Mouse (Mus musculus): Measurements from ENCODE around the gene Smndc1. TPM values are rescaled to one million over a fixed set of nuclear protein-coding genes. Genes with fewer than 3 reads are reported as not detected.

The Smndc1 gene
- polyA plus RNA-seq, 1 experiment from 2014 or later = 43.5 TPM

GRCm38 (mm10) chr19:53366057-53366775 lies 24.2 kb downstream of the Smndc1 start:
- Histone ChIP-seq H3K4me3 (ENCODE audit: low read depth, low read length) (no peak overlapping the region), H3K27ac (ENCODE audit: low read length) (no peak overlapping the region; the same call in 1 of the 2 replicates), H3K36me3 (ENCODE audit: control insufficient read depth, insufficient read depth, low read length) (peaks cover under 1% of the 10 kb centered on the region; the same call in 1 of the 2 replicates), H3K4me1 (ENCODE audit: control insufficient read depth, insufficient read depth, low read length) (peaks cover 28% of the 10 kb centered on the region), H3K9ac (replicated peaks; ENCODE audit: low read depth, low read length) (no peak overlapping the region), H3K9me3 (ENCODE audit: control insufficient read depth, low read depth, low read length) (no peaks in the 10 kb centered on the region), H3K4me2 (replicated peaks; ENCODE audit: low read depth, low read length) (no peak overlapping the region), H3K27me3 (ENCODE audit: control insufficient read depth, insufficient read depth, low read length) (no peaks in the 10 kb centered on the region)
- 68% methylated on average over 11 of the region's 11 CpGs for WGBS
- no peak for ATAC-seq (ENCODE audit: insufficient number of reproducible peaks, insufficient read depth, low FRiP score, low read depth)

GRCm38 (mm10) chr19:53364963-53365362 lies 25.4 kb downstream of the Smndc1 start:
- Histone ChIP-seq H3K27ac (ENCODE audit: low read length) (peak overlapping the region; percentile 81), H3K9me3 (ENCODE audit: control insufficient read depth, low read depth, low read length) (no peaks in the 10 kb centered on the region), H3K4me2 (replicated peaks; ENCODE audit: low read depth, low read length) (peak overlapping the region; percentile 34), H3K4me1 (ENCODE audit: control insufficient read depth, insufficient read depth, low read length) (peaks cover 27% of the 10 kb centered on the region), H3K36me3 (ENCODE audit: control insufficient read depth, insufficient read depth, low read length) (no peaks in the 10 kb centered on the region), H3K27me3 (ENCODE audit: control insufficient read depth, insufficient read depth, low read length) (no peaks in the 10 kb centered on the region), H3K9ac (replicated peaks; ENCODE audit: low read depth, low read length) (no peak overlapping the region), H3K4me3 (ENCODE audit: low read depth, low read length) (0 out of 2 replicates have a peak overlapping the region, but pooled peaks have one; percentile 9)
- ATAC-seq (ENCODE audit: insufficient number of reproducible peaks, insufficient read depth, low FRiP score, low read depth) = peak; percentile 86
- WGBS = 17% methylated on average over 9 of the region's 9 CpGs

GRCm38 (mm10) chr19:53364551-53364950 lies 25.8 kb downstream of the Smndc1 start:
- Histone ChIP-seq H3K27ac (ENCODE audit: low read length) (peak overlapping the region; percentile 18; the same call in 1 of the 2 replicates), H3K4me1 (ENCODE audit: control insufficient read depth, insufficient read depth, low read length) (peaks cover 30% of the 10 kb centered on the region), H3K4me3 (ENCODE audit: low read depth, low read length) (no peak overlapping the region), H3K27me3 (ENCODE audit: control insufficient read depth, insufficient read depth, low read length) (no peaks in the 10 kb centered on the region), H3K9me3 (ENCODE audit: control insufficient read depth, low read depth, low read length) (no peaks in the 10 kb centered on the region), H3K36me3 (ENCODE audit: control insufficient read depth, insufficient read depth, low read length) (no peaks in the 10 kb centered on the region), H3K4me2 (replicated peaks; ENCODE audit: low read depth, low read length) (no peak overlapping the region), H3K9ac (replicated peaks; ENCODE audit: low read depth, low read length) (no peak overlapping the region)
- 33% methylated on average over 2 of the region's 2 CpGs for WGBS
- no peak for ATAC-seq (ENCODE audit: insufficient number of reproducible peaks, insufficient read depth, low FRiP score, low read depth)

- no peak overlapping the region for H3K4me2 ChIP-seq (replicated peaks; ENCODE audit: low read depth, low read length)
- peaks cover 32% of the 10 kb centered on the region for H3K4me1 ChIP-seq (ENCODE audit: control insufficient read depth, insufficient read depth, low read length)
- no peak overlapping the region for H3K4me3 ChIP-seq (ENCODE audit: low read depth, low read length)
- no peaks in the 10 kb centered on the region for H3K36me3 ChIP-seq (ENCODE audit: control insufficient read depth, insufficient read depth, low read length)
- H3K27me3 ChIP-seq (ENCODE audit: control insufficient read depth, insufficient read depth, low read length) = no peaks in the 10 kb centered on the region
- WGBS = 50% methylated on average over 2 of the region's 2 CpGs
- H3K9me3 ChIP-seq (ENCODE audit: control insufficient read depth, low read depth, low read length) = no peaks in the 10 kb centered on the region
- H3K9ac ChIP-seq (replicated peaks; ENCODE audit: low read depth, low read length) = no peak overlapping the region
- no peak overlapping the region for H3K27ac ChIP-seq (ENCODE audit: low read length)
- no peak for ATAC-seq (ENCODE audit: insufficient number of reproducible peaks, insufficient read depth, low FRiP score, low read depth)
Measured at GRCm38 (mm10) chr19:53362967-53363366, 27.4 kb downstream of the Smndc1 start.

GRCm38 (mm10) chr19:53360265-53360958 lies 30.0 kb downstream of the Smndc1 start:
- Histone ChIP-seq H3K27me3 (ENCODE audit: control insufficient read depth, insufficient read depth, low read length) (no peaks in the 10 kb centered on the region), H3K9ac (replicated peaks; ENCODE audit: low read depth, low read length) (no peak overlapping the region), H3K27ac (ENCODE audit: low read length) (no peak overlapping the region), H3K4me3 (ENCODE audit: low read depth, low read length) (no peak overlapping the region), H3K4me1 (ENCODE audit: control insufficient read depth, insufficient read depth, low read length) (peaks cover 21% of the 10 kb centered on the region), H3K4me2 (replicated peaks; ENCODE audit: low read depth, low read length) (peak overlapping the region; percentile 27; the same call in 1 of the 2 replicates), H3K9me3 (ENCODE audit: control insufficient read depth, low read depth, low read length) (no peaks in the 10 kb centered on the region), H3K36me3 (ENCODE audit: control insufficient read depth, insufficient read depth, low read length) (no peaks in the 10 kb centered on the region)
- 59% methylated on average over 8 of the region's 8 CpGs for WGBS
- ATAC-seq (ENCODE audit: insufficient number of reproducible peaks, insufficient read depth, low FRiP score, low read depth) = no peak

- H3K27ac ChIP-seq (ENCODE audit: low read length) = 0 out of 2 replicates have a peak overlapping the region, but pooled peaks have one; percentile 30
- H3K9ac ChIP-seq (replicated peaks; ENCODE audit: low read depth, low read length) = no peak overlapping the region
- no peaks in the 10 kb centered on the region for H3K9me3 ChIP-seq (ENCODE audit: control insufficient read depth, low read depth, low read length)
- peak overlapping the region; percentile 27 for H3K4me2 ChIP-seq (replicated peaks; ENCODE audit: low read depth, low read length)
- peaks cover 14% of the 10 kb centered on the region for H3K4me1 ChIP-seq (ENCODE audit: control insufficient read depth, insufficient read depth, low read length)
- no peaks in the 10 kb centered on the region for H3K27me3 ChIP-seq (ENCODE audit: control insufficient read depth, insufficient read depth, low read length)
- H3K36me3 ChIP-seq (ENCODE audit: control insufficient read depth, insufficient read depth, low read length) = no peaks in the 10 kb centered on the region
- H3K4me3 ChIP-seq (ENCODE audit: low read depth, low read length) = no peak overlapping the region
- ATAC-seq (ENCODE audit: insufficient number of reproducible peaks, insufficient read depth, low FRiP score, low read depth) = no peak
- 52% methylated on average over 22 of the region's 22 CpGs for whole genome bisulfite sequencing
Measured at GRCm38 (mm10) chr19:53359160-53360033, 31.0 kb downstream of the Smndc1 start.

- H3K27me3 ChIP-seq (ENCODE audit: control insufficient read depth, insufficient read depth, low read length) = no peaks in the 10 kb centered on the region
- H3K4me3 ChIP-seq (ENCODE audit: low read depth, low read length) = no peak overlapping the region
- H3K9ac ChIP-seq (replicated peaks; ENCODE audit: low read depth, low read length) = no peak overlapping the region
- 87% methylated on average over 16 of the region's 16 CpGs for WGBS
- no peaks in the 10 kb centered on the region; the same call in 1 of the 2 replicates for H3K36me3 ChIP-seq (ENCODE audit: control insufficient read depth, insufficient read depth, low read length)
- H3K9me3 ChIP-seq (ENCODE audit: control insufficient read depth, low read depth, low read length) = no peaks in the 10 kb centered on the region
- ATAC-seq (ENCODE audit: insufficient number of reproducible peaks, insufficient read depth, low FRiP score, low read depth) = no peak
- H3K27ac ChIP-seq (ENCODE audit: low read length) = no peak overlapping the region
- peaks cover 10% of the 10 kb centered on the region for H3K4me1 ChIP-seq (ENCODE audit: control insufficient read depth, insufficient read depth, low read length)
- H3K4me2 ChIP-seq (replicated peaks; ENCODE audit: low read depth, low read length) = no peak overlapping the region
Measured at GRCm38 (mm10) chr19:53355065-53355464, 35.3 kb downstream of the Smndc1 start.

Data from stomach, embryonic 14.5 days (tissue).